Mouse (Mus musculus): ENCODE measurements around the gene Tbk1. TPM values are rescaled to one million over a fixed set of nuclear protein-coding genes. Genes with fewer than 3 reads are reported as not detected.

The Tbk1 gene
- total RNA-seq, 2 experiments from 2014 or later = 53.2 to 75.9 TPM

DNA sequence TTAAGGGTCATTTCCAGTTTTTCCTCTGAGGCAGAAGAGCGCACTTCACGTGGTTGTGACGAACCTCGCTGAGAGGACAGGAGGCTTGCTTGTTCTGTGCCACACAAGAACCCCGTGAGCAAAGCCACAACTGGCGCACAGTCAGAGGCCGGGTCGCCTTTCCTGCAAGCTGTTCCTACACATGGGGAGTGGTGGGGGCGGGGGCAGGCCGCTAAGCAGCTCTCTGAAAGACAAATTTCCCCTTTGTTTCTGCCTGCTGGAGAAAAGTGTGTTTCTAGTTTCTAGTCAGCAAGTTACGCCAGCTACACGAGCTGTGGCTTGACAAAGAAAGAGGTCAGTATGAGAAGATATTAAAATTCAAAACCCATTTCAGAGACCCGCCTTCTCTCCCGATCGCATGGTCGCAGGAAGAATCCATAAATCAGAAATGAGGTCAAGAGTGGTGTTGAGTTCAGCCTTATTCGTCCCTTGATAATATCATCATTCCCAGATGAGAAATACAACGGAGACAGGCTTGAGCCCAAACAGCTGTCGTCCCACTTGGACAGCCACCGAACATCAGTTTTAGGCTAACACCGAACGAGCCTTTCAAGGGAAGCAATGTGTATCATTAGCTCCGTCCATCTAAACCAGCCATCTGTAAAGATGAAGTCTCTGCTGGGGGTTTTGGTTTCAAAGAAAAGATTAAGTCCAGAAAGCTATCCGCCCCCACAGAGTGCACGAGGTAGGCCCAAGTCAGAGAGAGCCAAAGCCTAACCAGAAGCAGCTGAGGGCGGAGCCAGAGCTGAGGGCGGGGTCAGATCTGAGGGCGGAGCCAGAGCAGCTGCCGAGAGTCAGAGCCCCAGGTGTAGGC, 79.6 kb downstream of the Tbk1 start:
- peak; percentile 85 for ATAC-seq (replicated peaks; ENCODE audit: low FRiP score, poor library complexity, severe bottlenecking)

DNA sequence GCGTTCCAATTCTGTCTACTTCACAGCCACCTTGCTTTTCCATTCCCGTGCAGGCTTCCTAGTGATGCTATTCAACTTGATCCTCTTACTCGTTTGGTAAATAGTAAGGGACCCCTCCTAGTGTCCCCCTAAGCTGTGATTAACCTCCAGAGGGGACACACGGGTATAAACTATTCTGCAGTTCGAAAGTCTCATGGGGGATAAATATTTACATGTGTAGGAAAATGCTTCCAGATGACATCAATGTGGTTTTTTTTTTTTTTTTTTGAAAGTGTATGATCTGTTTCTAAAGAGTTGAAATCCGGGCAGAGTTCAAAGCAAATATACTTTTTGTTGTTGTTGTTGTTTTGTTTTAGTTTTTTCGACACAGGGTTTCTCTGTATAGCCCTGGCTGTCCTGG, 80.7 kb downstream of the Tbk1 start:
- no peak for ATAC-seq (replicated peaks; ENCODE audit: low FRiP score, poor library complexity, severe bottlenecking)

DNA sequence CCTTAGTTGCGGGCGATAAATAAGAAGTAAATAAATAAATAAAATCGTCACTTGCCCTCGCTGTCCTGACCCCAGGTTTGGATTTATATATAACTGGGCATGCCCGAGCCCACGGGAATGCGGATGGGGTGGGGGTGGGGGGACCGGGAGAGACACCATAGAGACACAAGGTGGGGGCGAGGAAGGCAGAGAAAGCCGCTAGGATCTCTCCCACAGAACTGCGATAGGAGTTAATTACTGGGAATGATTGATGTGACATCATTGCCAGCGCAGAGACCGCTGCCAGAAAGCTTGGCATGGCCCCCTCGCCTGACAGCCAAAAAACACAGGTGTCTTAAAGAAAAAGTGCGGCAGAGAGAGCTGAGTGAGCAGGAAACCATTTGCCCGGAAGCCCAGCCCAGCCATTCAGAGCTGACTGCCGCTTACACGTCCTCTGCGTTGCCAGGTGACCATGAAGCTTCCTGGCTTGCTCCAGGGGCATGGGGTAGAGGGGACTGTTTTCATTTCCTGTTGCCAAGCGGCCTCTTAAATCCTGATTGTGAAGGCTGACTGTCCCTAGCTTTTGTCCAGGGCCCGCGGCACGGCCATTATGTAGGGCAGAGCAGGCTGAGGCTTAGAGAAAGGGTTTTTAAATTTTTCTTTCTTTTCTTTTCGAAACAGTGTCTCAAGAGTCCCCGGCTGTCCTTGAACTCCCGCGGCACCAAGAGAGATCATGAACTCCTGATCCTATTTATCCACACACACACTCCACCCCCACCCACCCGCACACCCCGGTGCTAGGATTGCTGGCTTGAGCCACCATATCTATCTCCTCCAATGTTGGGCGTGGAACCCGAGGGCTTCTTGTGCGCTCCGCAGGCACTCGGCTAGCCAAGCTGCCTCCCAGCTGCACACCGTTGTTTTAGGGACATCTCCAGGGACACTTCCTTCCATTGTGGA, 81.3 kb downstream of the Tbk1 start:
- peak; percentile 87 for ATAC-seq (replicated peaks; ENCODE audit: low FRiP score, poor library complexity, severe bottlenecking)

DNA sequence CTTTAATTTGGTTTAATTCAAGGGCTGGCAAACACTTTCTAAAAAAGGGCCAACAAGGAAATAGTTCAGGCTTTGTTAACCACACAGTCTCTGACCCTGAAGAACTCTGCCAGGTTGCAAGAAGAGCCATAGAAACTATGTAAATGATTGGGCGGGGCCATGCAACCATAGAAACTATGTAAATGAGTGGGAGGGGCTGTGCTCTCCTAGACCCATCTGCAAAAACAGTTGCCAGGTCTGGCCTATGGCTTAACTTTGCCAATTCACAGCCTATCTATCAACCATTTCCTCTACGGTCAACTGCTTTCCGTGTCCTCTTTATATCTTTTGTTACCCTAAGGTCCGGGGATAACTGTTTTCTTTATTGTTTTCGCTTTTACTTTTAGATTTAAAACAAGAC, 85.4 kb downstream of the Tbk1 start:
- ATAC-seq (replicated peaks; ENCODE audit: low FRiP score, poor library complexity, severe bottlenecking) = peak; percentile 81

DNA sequence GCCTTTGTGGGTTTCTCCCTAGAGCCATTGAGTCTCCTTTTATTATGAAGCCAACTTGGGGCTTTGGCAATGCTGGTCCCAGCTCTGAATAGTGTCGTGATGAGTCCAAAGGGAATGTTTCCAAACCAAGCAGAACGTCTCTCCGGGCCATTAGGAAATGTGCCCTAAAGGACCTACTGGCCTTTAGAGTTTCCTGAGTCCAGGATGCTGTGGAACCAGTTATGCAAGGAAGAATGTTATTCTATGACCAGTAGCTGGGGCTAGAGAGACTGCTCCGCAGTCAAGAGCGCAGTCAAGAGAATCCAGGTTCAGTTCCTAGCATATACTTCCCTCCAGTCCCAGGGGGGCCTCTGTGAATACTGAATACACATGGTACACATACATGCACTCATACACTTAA, 86.6 kb downstream of the Tbk1 start:
- ATAC-seq (replicated peaks; ENCODE audit: low FRiP score, poor library complexity, severe bottlenecking) = no peak

DNA sequence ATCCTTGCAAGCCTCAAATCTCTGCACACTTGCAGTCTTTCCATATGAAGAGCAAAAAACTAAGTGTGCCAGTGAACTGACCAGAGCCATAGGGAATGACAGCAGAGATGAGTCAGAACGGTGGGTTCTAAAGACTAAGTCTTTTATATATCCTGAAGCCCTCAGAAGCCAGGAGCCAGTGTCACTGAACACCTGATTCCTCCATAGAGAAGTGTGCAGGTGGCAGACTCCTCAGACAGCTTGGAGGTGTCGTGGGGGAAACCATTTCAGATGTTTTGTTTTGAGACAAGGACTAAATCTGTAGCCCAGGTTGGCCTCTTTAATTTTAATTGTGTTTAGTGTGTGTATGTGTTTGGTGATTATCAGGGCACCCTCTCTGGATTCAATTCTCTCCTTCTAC, 87.5 kb downstream of the Tbk1 start:
- ATAC-seq (replicated peaks; ENCODE audit: low FRiP score, poor library complexity, severe bottlenecking) = no peak

DNA sequence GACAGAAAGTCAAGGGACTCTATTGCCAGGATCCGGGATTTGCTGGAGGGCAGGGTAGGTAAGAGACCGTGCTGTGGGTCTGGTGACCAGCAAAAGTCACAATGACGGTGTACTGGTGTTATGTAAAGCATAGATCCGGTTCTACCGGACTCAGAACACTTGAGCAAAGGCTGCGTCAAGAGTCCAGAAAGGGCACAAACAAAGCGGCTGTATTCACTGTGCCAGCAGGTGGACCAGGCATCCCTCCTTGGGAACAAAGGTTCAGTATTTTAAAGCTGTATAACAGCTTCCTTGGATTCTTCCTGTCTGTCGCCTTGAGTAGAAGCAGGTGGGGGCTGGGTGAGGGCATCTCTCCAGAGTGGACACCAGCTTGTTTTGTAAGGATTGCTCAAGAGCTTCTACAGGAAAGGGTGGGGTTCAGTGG, 88.1 kb downstream of the Tbk1 start:
- ATAC-seq (replicated peaks; ENCODE audit: low FRiP score, poor library complexity, severe bottlenecking) = no peak

DNA sequence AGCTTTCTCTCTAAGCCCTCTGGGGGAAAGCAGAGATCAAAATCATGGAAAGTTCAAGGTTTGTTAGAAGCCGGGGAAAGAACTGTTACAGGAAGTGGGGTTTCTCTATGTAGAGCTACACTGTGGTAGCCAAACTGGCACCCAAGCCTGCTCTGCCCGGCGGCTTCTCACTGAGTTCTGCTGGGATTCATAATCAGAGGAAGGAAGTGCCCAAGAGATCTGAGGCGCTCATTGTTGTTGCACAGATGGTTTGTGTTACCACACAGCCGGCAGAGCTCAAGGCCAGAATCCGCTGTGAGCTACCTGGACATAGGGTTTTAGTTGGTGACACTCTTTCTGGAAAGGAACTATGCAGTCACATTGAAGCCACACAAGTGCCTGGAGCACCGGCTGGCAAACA, 88.6 kb downstream of the Tbk1 start:
- no peak for ATAC-seq (replicated peaks; ENCODE audit: low FRiP score, poor library complexity, severe bottlenecking)

DNA sequence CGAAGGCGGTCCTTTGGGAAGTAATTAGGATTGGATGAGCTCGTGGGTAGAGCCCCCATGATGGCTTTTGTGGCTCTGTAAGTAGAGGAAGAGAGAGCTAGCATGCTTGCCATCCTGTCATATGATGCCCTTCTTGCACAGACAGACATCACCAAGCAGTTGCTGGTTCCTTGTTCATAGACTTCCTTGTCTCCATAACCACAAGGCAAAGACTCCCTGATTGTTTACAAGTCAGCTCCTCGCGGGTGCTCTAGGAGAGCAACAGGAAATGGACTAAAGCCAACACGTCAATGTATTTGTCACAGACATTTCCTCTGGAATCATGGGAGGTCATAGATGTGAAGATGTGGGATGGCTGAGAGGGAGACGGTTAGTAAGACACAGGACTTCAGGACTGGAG, 90.0 kb downstream of the Tbk1 start:
- no peak for ATAC-seq (replicated peaks; ENCODE audit: low FRiP score, poor library complexity, severe bottlenecking)

Other genes starting within 250 kb of the Tbk1 start
- gene Tbc1d30, start 235.5 kb downstream of the Tbk1 start, total RNA-seq (2015; ENCODE audit: low replicate concordance) = 5.0 TPM in 1 of 2 replicates, not detected in the other
- 1.0 TPM in 1 of 2 replicates, not detected in the other for gene Tbc1d30, start 235.5 kb downstream of the Tbk1 start, total RNA-seq (2017; ENCODE audit: low replicate concordance)
- 17.2 and 19.8 TPM in 2 replicates for gene Gns, start 221.7 kb downstream of the Tbk1 start, total RNA-seq (2015; ENCODE audit: low replicate concordance)
- 9.6 and 13.0 TPM in 2 replicates for gene Gns, start 221.7 kb downstream of the Tbk1 start, total RNA-seq (2017; ENCODE audit: low replicate concordance)
- gene Rassf3, start 110.4 kb downstream of the Tbk1 start, total RNA-seq (2015; ENCODE audit: low replicate concordance) = 9.2 and 9.7 TPM in 2 replicates
- gene Rassf3, start 110.4 kb downstream of the Tbk1 start, total RNA-seq (2017; ENCODE audit: low replicate concordance) = 6.9 and 8.0 TPM in 2 replicates
- 22.2 and 32.8 TPM in 2 replicates for gene Xpot, start 39.5 kb upstream of the Tbk1 start, total RNA-seq (2015; ENCODE audit: low replicate concordance)
- gene Xpot, start 39.5 kb upstream of the Tbk1 start, total RNA-seq (2017; ENCODE audit: low replicate concordance) = 40.0 and 49.9 TPM in 2 replicates
- not detected in 2 replicates for gene D930020B18Rik, start 54.8 kb upstream of the Tbk1 start, total RNA-seq (2015; ENCODE audit: low replicate concordance)
- not detected in 2 replicates for gene D930020B18Rik, start 54.8 kb upstream of the Tbk1 start, total RNA-seq (2017; ENCODE audit: low replicate concordance)
- 2.9 and 5.9 TPM in 2 replicates for gene BC048403, start 153.2 kb upstream of the Tbk1 start, total RNA-seq (2015; ENCODE audit: low replicate concordance)
- gene BC048403, start 153.2 kb upstream of the Tbk1 start, total RNA-seq (2017; ENCODE audit: low replicate concordance) = not detected in 2 replicates